Mouse (Mus musculus): ENCODE measurements around the gene Slc25a43. TPM values are rescaled to one million over a fixed set of nuclear protein-coding genes. Genes with fewer than 3 reads are reported as not detected.

Slc25a43 gene
- 0.69 and 3.2 TPM in 2 replicates for polyA plus RNA-seq (2012; rRNA removed; ENCODE audit: low replicate concordance)

GRCm38 (mm10) chrX:36743503-36744101, at the start of gene Slc25a43:
TSS of gene Slc25a43 (plus strand) at chrX:36743659.

GRCm38 (mm10) chrX:36795424-36796162, 52.1 kb downstream of the Slc25a43 start, which contains the start of gene Slc25a5:
TSS of gene Slc25a5 (plus strand) at chrX:36795651.

Other genes starting within 250 kb of the Slc25a43 start
- gene Pgrmc1, start 145.5 kb upstream of the Slc25a43 start, polyA plus RNA-seq (2012; rRNA removed; ENCODE audit: low replicate concordance), result 93.2 and 104 TPM in 2 replicates
- gene Akap17b, start 98.3 kb upstream of the Slc25a43 start, polyA plus RNA-seq (2012; rRNA removed; ENCODE audit: low replicate concordance), result 0.85 and 0.91 TPM in 2 replicates
- 641 and 719 TPM in 2 replicates for gene Slc25a5, start 52.0 kb downstream of the Slc25a43 start, polyA plus RNA-seq (2012; rRNA removed; ENCODE audit: low replicate concordance)
- gene Ube2a, start 130.2 kb downstream of the Slc25a43 start, polyA plus RNA-seq (2012; rRNA removed; ENCODE audit: low replicate concordance), result 27.0 and 33.6 TPM in 2 replicates
- gene C330007P06Rik, start 130.5 kb downstream of the Slc25a43 start, polyA plus RNA-seq (2012; rRNA removed; ENCODE audit: low replicate concordance), result 17.2 and 33.3 TPM in 2 replicates
- gene Nkrf, start 159.2 kb downstream of the Slc25a43 start, polyA plus RNA-seq (2012; rRNA removed; ENCODE audit: low replicate concordance), result 0.82 and 1.9 TPM in 2 replicates
- gene Sept6, start 248.1 kb downstream of the Slc25a43 start, polyA plus RNA-seq (2012; rRNA removed; ENCODE audit: low replicate concordance), result 4.7 and 14.9 TPM in 2 replicates